In the genomic region with DNA sequence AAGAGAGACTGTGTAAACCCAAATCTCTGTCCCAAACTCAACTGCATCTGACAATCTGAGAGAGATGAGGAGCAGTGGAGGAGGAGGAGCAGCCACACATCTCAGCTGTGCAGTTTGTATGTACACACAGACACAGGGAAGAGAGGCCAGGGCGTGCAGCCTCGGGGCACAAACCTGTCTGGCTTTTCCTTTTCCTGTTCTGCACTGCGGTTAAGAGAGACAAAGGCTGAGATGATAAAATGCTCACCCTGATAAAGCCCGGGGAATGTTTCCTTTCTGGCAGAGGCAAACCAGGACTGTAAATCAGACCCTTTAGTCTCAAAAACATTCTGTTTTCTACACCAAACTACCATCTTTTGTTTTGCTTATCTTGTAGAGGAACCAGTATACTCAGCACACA, we compare ENCODE assay signal across 13 mouse cellular contexts. TPM values are rescaled to one million over a fixed set of nuclear protein-coding genes. Genes with fewer than 3 reads are reported as not detected.
DNase-seq lines count a peak whose midpoint lies in the region; ATAC-seq and TF ChIP-seq lines count a peak whose summit lies in the region.
"Had no signal": no experiment of that assay in that cellular context is flagged by ENCODE, and none has a peak within 500 bp of the region (broad histone marks: within the 10 kb centered on the region; RNA-seq: fewer than 3 reads in every experiment).

No protein-coding gene starts in this region.

- no peaks in the 10 kb centered on the region for H3K9me3 ChIP-seq in heart, embryonic 15.5 days (replicated peaks)
- no peaks in the 10 kb centered on the region for H3K9me3 ChIP-seq in lung, embryonic 14.5 days (ENCODE audit: low read depth, low read length)
- H3K9me3 ChIP-seq: limb, embryonic 12.5 days had no signal

- TF ChIP-seq CTCF in lung, embryonic 14.5 days (IDR thresholded peaks at IDR 0.05; ENCODE audit: low read depth) = no peak

- no peak overlapping the region for H3K4me2 ChIP-seq in heart, embryonic 15.5 days
- no peak overlapping the region for H3K4me2 ChIP-seq in lung, embryonic 14.5 days
- H3K4me2 ChIP-seq: limb, embryonic 12.5 days had no signal

- H3K27ac ChIP-seq in heart, embryonic 15.5 days = peak overlapping the region; percentile 18; the same call in 1 of the 2 replicates
- peak overlapping the region; percentile 18; the same call in 1 of the 2 replicates for H3K27ac ChIP-seq in lung, embryonic 14.5 days (ENCODE audit: low read depth)
- H3K27ac ChIP-seq: limb, embryonic 12.5 days had no signal

- H3K4me1 ChIP-seq in heart, embryonic 15.5 days (replicated peaks) = peaks cover 5% of the 10 kb centered on the region; the same call in 1 of the 2 replicates
- H3K4me1 ChIP-seq in lung, embryonic 14.5 days (ENCODE audit: insufficient read depth) = no peaks in the 10 kb centered on the region
- H3K4me1 ChIP-seq: limb, embryonic 12.5 days had no signal

- H3K4me3 ChIP-seq in heart, embryonic 15.5 days = no peak overlapping the region
- no peak overlapping the region for H3K4me3 ChIP-seq in lung, embryonic 14.5 days (ENCODE audit: low read depth, low read length)
- H3K4me3 ChIP-seq: limb, embryonic 12.5 days had no signal

- ATAC-seq in heart, embryonic 15.5 days (replicated peaks; ENCODE audit: insufficient number of reproducible peaks, insufficient read depth, low FRiP score, low read depth) = no peak; the same call in 1 of the 2 replicates
- no peak for ATAC-seq in lung, embryonic 14.5 days (ENCODE audit: insufficient read depth)
- ATAC-seq in common myeloid progenitor, adult 5-6 weeks (replicated peaks; ENCODE audit: low read depth, poor library complexity, severe bottlenecking) = peak; percentile 50

- WGBS in heart, embryonic 15.5 days = 13% methylated on average over 4 of the region's 4 CpGs
- WGBS in lung, embryonic 14.5 days = 13% methylated on average over 4 of the region's 4 CpGs

- no peaks in the 10 kb centered on the region for H3K27me3 ChIP-seq in heart, embryonic 15.5 days
- no peaks in the 10 kb centered on the region for H3K27me3 ChIP-seq in lung, embryonic 14.5 days (ENCODE audit: insufficient read depth, low read length)
- H3K27me3 ChIP-seq: limb, embryonic 12.5 days had no signal

- H3K36me3 ChIP-seq in heart, embryonic 15.5 days = no peaks in the 10 kb centered on the region
- H3K36me3 ChIP-seq in lung, embryonic 14.5 days (ENCODE audit: insufficient read depth) = peaks cover 10% of the 10 kb centered on the region; the same call in 1 of the 2 replicates

- no peak for DNase-seq in heart, adult 8-10 months (ENCODE audit: low spot score)
- DNase-seq in lung, embryonic 14.5 days = no peak
- DNase-seq in lung, postnatal 10 days = no peak
- DNase-seq in kidney, postnatal 14 days = peak; percentile 39
- DNase-seq in natural killer cell, adult 2 months (ENCODE audit: low spot score in 2 of 2) = no peak
- no peak for DNase-seq in adrenal gland, postnatal 14 days
- DNase-seq: cerebellum, adult 18-20 months; heart, postnatal 36 days; lung, postnatal 36 days; thymus, postnatal 36 days had no signal

- H3K9ac ChIP-seq in heart, embryonic 15.5 days = no peak overlapping the region
- H3K9ac ChIP-seq in lung, embryonic 14.5 days = no peak overlapping the region
- H3K9ac ChIP-seq: limb, embryonic 12.5 days had no signal

RNA-seq across cellular contexts. Expression of gene Rnf157, which starts 12.3 kb away (rescaled TPM):
- 7.1 and 14.3 TPM in 2 replicates for polyA plus RNA-seq in heart, embryonic 15.5 days (2015; fragmentation: Nextera tagmentation; extraction: Ambion mirVana)
- total RNA-seq in heart, adult 8-10 months (2022) = 10 to 100 TPM in 2 of 4 experiments, 1 to 10 TPM in 2; 7.5 to 12.5 (median 9.4) TPM
- polyA plus RNA-seq in lung, embryonic 14.5 days (2014; fragmentation: Nextera tagmentation; extraction: Ambion mirVana) = 13.9 and 16.8 TPM in 2 replicates
- 7.0 and 9.2 TPM in 2 replicates for total RNA-seq in common myeloid progenitor, adult 5-6 weeks (2017)
- total RNA-seq in adrenal gland, postnatal 14 days (2021) = 8.6 and 10.1 TPM in 2 replicates

RNA-seq across cellular contexts. Expression of gene Ubald2, which starts 33.3 kb away (rescaled TPM):
- 29.3 and 32.5 TPM in 2 replicates for polyA plus RNA-seq in heart, embryonic 15.5 days (2015; fragmentation: Nextera tagmentation; extraction: Ambion mirVana)
- total RNA-seq in heart, adult 8-10 months (2022) = 10 to 100 TPM; 28.2 to 36.0 (median 32.7) TPM
- 64.9 and 66.7 TPM in 2 replicates for polyA plus RNA-seq in lung, embryonic 14.5 days (2014; fragmentation: Nextera tagmentation; extraction: Ambion mirVana)
- 60.7 and 82.5 TPM in 2 replicates for total RNA-seq in common myeloid progenitor, adult 5-6 weeks (2017)
- total RNA-seq in adrenal gland, postnatal 14 days (2021) = 36.4 and 38.8 TPM in 2 replicates
